Mouse (Mus musculus) heart, adult 2 months (tissue): ENCODE measurements around the gene Olfr1115. TPM values are rescaled to one million over a fixed set of nuclear protein-coding genes. Genes with fewer than 3 reads are reported as not detected.
"Not testable (repeated sequence)": the region's sequence is repeated elsewhere in the genome, so short reads cannot be mapped to it uniquely, and the experiment has no call there.

Source experiments
- DNase-seq, 2 experiments: peaks; one replicate each; pipeline ENCODE4 v3.0.0; 2021
- H3K27ac ChIP-seq: fragments of 200-600 bp; 2 replicates; pipeline ENCODE4 v1.8.1; 2022
- H3K27me3 ChIP-seq: fragments of 200-500 bp; 2 replicates; pipeline ENCODE4 v1.6.1; 2012; ENCODE audit warnings: mild to moderate bottlenecking, low read length, inconsistent platforms, mixed read lengths; ENCODE audit not compliant: control insufficient read depth, insufficient read depth
- H3K36me3 ChIP-seq: fragments of 200-500 bp; 2 replicates; pipeline ENCODE4 v1.6.1; 2012; ENCODE audit warnings: low read length, inconsistent platforms; ENCODE audit not compliant: control insufficient read depth, insufficient read depth
- H3K4me1 ChIP-seq: fragments of 200-500 bp; 2 replicates; pipeline ENCODE4 v1.6.1; 2011; ENCODE audit warnings: low read length; ENCODE audit not compliant: control insufficient read depth, insufficient read depth
- H3K4me3 ChIP-seq: fragments of 200-600 bp; 2 replicates; pipeline ENCODE4 v1.8.1; 2022
- H3K79me2 ChIP-seq: fragments of 200-500 bp; replicated peaks from 2 replicates; pipeline ENCODE4 v1.6.1; 2012; ENCODE audit warnings: mild to moderate bottlenecking, inconsistent platforms, low read length, moderate library complexity, mixed read lengths; ENCODE audit not compliant: control insufficient read depth, insufficient read depth
- H3K9ac ChIP-seq: fragments of 200-500 bp; 2 replicates; pipeline ENCODE4 v1.6.1; 2012; ENCODE audit warnings: low read depth, mild to moderate bottlenecking, control low read depth, inconsistent platforms, low read length, mixed read lengths
- CTCF ChIP-seq: fragments of 200-600 bp; IDR thresholded peaks from 2 replicates; pipeline ENCODE4 v1.8.1; 2022; ENCODE audit warnings: antibody characterized with exemption, mild to moderate bottlenecking, moderate library complexity
- EP300 ChIP-seq: fragments of 200-500 bp; IDR thresholded peaks from 2 replicates; pipeline ENCODE4 v1.6.1; 2011; ENCODE audit warnings: low read depth, low read length, control low read depth; ENCODE audit not compliant: insufficient read depth
- POLR2A ChIP-seq: fragments of 200-500 bp; IDR thresholded peaks from 2 replicates; pipeline ENCODE4 v1.6.1; 2011; ENCODE audit warnings: mild to moderate bottlenecking, low read depth, low read length, control low read depth; ENCODE audit not compliant: insufficient read depth
- WGBS: fragments of 180-500 bp; shearing (Covaris S2); methylation state at CpG from one replicate; pipeline ENCODE4 v1.1.7; 2018; 5-methylcytosine and 5-hydroxymethylcytosine counted together
- intact Hi-C: fragments of 180-260 bp; cut with DNase I; formaldehyde crosslinking; loops from one replicate; pipeline ENCODE4 v1.15.1; 2025
- long read RNA-seq: library from polyadenylated mRNA; stranded (forward); transcript quantifications from one replicate; pipeline ENCODE4 v2.0.0, GENCODE M21; 2021
- microRNA-seq, 2 experiments: library from miRNA; unstranded; fragments of <30 nt; microRNA quantifications; one replicate each; pipeline ENCODE4 v1.2.0; 2021
- polyA plus RNA-seq: library from polyadenylated mRNA; depleted of rRNA; stranded (reverse); fragments of >200 nt; gene quantifications from 2 replicates; pipeline ENCODE4 v1.2.3, GENCODE M21; 2012; rRNA removed
- total RNA-seq, 2 experiments: library from RNA; stranded (reverse); gene quantifications; 2 replicates each; pipeline ENCODE4 v1.2.3; 2021

Olfr1115 gene
- total RNA-seq (not detected), polyA plus RNA-seq (not detected in 2 replicates)
- long read RNA-seq, result 0 reads

DNA sequence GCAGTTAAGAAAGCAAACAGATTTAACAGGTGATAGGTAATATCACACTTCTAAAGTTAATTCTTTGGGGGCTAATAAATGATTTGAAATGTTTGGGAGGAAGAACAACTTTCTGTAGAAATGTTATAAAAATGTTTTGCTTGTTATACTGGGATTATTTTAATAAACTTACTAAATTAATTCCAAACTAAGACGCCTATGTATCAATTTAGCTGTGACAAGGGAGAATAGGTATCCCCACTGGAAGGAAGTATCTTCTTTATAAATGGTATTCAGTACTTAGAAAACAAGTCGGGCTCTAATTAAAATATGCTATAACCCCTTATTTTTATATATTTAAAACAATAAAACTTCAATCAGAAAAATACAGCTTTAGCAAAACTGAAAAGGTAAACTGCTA is at the start of gene Olfr1115:
Gene Olfr1115, plus strand, starts transcription at position 301 of the 400 bp plus-strand sequence.
- no peaks in the 10 kb centered on the region for H3K79me2 ChIP-seq
- H3K27me3 ChIP-seq, result no peaks in the 10 kb centered on the region
- intact Hi-C loops, result no loop called here
- no peaks in the 10 kb centered on the region for H3K4me1 ChIP-seq
- no peak for DNase-seq
- H3K36me3 ChIP-seq, result no peaks in the 10 kb centered on the region
- TF ChIP-seq CTCF (no peak), EP300 (no peak), POLR2A (no peak)
- WGBS, result 73% methylated on average over 2 of the region's 2 CpGs
- no peak within 1 kb of the TSS for H3K4me3 ChIP-seq
- no peak within 1 kb of the TSS for H3K9ac ChIP-seq
- no peak within 1 kb of the TSS for H3K27ac ChIP-seq

DNA sequence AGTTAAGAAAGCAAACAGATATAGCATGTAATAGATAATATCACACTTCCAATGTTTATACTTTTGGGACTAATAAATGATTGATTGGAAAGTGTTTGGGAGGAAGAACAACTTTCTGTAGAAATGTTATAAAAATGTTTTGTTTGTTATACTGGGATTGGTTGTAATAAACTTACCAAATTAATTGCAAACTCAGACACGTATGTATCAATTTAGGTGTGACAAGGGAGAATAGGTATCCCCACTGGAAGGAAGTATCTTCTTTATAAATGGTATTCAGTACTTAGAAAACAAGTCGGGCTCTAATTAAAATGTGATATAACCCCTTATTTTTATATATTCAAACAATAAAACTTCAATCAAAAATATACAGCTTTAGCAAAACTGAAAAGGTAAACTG is 39.1 kb upstream of the Olfr1115 start, which contains the start of gene Olfr1113:
Gene Olfr1113, plus strand, starts transcription at position 301 of the 400 bp plus-strand sequence.
- TF ChIP-seq EP300, result no peak
- TF ChIP-seq POLR2A, result no peak
- no peak for TF ChIP-seq CTCF
- no peak for DNase-seq
- Histone ChIP-seq H3K36me3 (no peaks in the 10 kb centered on the region), H3K79me2 (no peaks in the 10 kb centered on the region), H3K9ac (no peak within 1 kb of the TSS), H3K4me3 (no peak within 1 kb of the TSS), H3K27ac (no peak within 1 kb of the TSS), H3K27me3 (no peaks in the 10 kb centered on the region), H3K4me1 (no peaks in the 10 kb centered on the region)
- 75% methylated on average over 2 of the region's 2 CpGs for WGBS
- intact Hi-C loops, result no loop called here

DNA sequence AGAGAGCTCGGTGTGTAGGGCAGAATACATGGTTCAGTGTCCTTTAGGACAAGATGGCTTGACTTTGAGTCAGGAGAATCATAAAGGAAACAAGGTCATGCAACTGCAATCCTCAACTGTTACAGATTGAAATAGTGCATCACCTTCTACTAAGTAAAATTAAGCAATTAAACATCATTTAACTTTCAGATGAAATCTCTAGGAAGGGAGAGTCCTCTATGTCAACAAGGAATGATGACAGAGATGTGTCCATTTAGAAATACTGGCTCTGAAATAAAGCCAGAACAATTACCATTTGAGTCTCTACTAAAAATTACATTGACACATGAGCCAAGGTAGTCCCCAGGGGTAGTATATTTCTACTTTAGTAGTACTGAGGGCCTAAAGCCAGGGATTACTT is 19.4 kb downstream of the Olfr1115 start, which contains the start of gene Olfr1116:
Gene Olfr1116, plus strand, starts transcription at position 301 of the 400 bp plus-strand sequence.
- Histone ChIP-seq H3K36me3 (no peaks in the 10 kb centered on the region), H3K79me2 (no peaks in the 10 kb centered on the region), H3K27ac (no peak within 1 kb of the TSS), H3K27me3 (no peaks in the 10 kb centered on the region), H3K4me1 (no peaks in the 10 kb centered on the region), H3K9ac (no peak within 1 kb of the TSS), H3K4me3 (no peak within 1 kb of the TSS)
- DNase-seq, result no peak
- TF ChIP-seq EP300 (no peak), POLR2A (no peak), CTCF (no peak)
- WGBS, result 68% methylated on average over 1 of the region's 1 CpGs
- intact Hi-C loops, result no loop called here

DNA sequence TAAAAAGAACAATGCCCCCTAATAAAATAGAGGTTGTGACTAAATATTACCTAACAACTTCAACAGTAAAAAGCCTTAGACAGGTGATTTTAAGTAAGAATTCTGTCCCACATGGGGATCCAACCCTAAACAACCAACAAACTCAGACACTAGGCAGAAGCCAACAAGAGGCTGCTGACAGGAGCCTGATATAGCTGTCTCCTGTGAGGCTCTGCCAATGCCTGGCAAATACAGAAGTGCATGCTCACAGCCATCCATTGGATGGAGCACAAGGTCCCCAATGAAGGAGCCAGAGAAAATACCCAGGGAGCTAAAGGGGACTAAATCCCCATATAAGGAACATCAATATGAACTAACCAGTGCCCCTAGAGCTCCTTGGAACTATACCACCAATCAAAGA is 46.2 kb downstream of the Olfr1115 start:
- H3K27ac ChIP-seq, H3K36me3 ChIP-seq, H3K27me3 ChIP-seq, intact Hi-C loops, H3K4me1 ChIP-seq, H3K9ac ChIP-seq, H3K4me3 ChIP-seq, H3K79me2 ChIP-seq: not testable (repeated sequence)
- TF ChIP-seq CTCF, result peak; percentile 16; the same call in 1 of the 2 replicates
- DNase-seq, result peak in 1 of 2 experiments; percentile 42

Small RNA genes lying within 50 kb of the gene (microRNA-seq; reads per million reads assigned to microRNA genes)
- gene Gm27438, result 0 reads per million in 2 experiments

Other genes starting within 250 kb of the Olfr1115 start
- not detected for gene Olfr1102, start 249.6 kb upstream of the Olfr1115 start, total RNA-seq
- gene Olfr1102, start 249.6 kb upstream of the Olfr1115 start, polyA plus RNA-seq, result not detected in 2 replicates
- not detected for gene Olfr1104, start 220.9 kb upstream of the Olfr1115 start, total RNA-seq
- gene Olfr1104, start 220.9 kb upstream of the Olfr1115 start, polyA plus RNA-seq, result not detected in 2 replicates
- gene Olfr1105, start 211.5 kb upstream of the Olfr1115 start, total RNA-seq, result not detected
- gene Olfr1105, start 211.5 kb upstream of the Olfr1115 start, polyA plus RNA-seq, result not detected in 2 replicates
- not detected for gene Olfr1106, start 195.7 kb upstream of the Olfr1115 start, total RNA-seq
- gene Olfr1106, start 195.7 kb upstream of the Olfr1115 start, polyA plus RNA-seq, result not detected in 2 replicates
- not detected for gene Olfr1107, start 172.2 kb upstream of the Olfr1115 start, total RNA-seq
- not detected in 2 replicates for gene Olfr1107, start 172.2 kb upstream of the Olfr1115 start, polyA plus RNA-seq
- not detected for gene Olfr1109, start 152.0 kb upstream of the Olfr1115 start, total RNA-seq
- gene Olfr1109, start 152.0 kb upstream of the Olfr1115 start, polyA plus RNA-seq, result not detected in 2 replicates
- gene Olfr259, start 133.4 kb upstream of the Olfr1115 start, total RNA-seq, result not detected
- not detected in 2 replicates for gene Olfr259, start 133.4 kb upstream of the Olfr1115 start, polyA plus RNA-seq
- gene Olfr1110, start 107.7 kb upstream of the Olfr1115 start, total RNA-seq, result not detected
- not detected in 2 replicates for gene Olfr1110, start 107.7 kb upstream of the Olfr1115 start, polyA plus RNA-seq
- gene Olfr1111, start 95.4 kb upstream of the Olfr1115 start, total RNA-seq, result not detected
- not detected in 2 replicates for gene Olfr1111, start 95.4 kb upstream of the Olfr1115 start, polyA plus RNA-seq
- not detected for gene Olfr1112, start 60.2 kb upstream of the Olfr1115 start, total RNA-seq
- not detected in 2 replicates for gene Olfr1112, start 60.2 kb upstream of the Olfr1115 start, polyA plus RNA-seq
- gene Olfr1113, start 39.0 kb upstream of the Olfr1115 start, total RNA-seq, result not detected
- not detected in 2 replicates for gene Olfr1113, start 39.0 kb upstream of the Olfr1115 start, polyA plus RNA-seq
- not detected for gene Olfr1116, start 19.5 kb downstream of the Olfr1115 start, total RNA-seq
- gene Olfr1116, start 19.5 kb downstream of the Olfr1115 start, polyA plus RNA-seq, result not detected in 2 replicates
- not detected for gene Olfr1118, start 59.6 kb downstream of the Olfr1115 start, total RNA-seq
- gene Olfr1118, start 59.6 kb downstream of the Olfr1115 start, polyA plus RNA-seq, result not detected in 2 replicates
- gene Olfr1120, start 106.8 kb downstream of the Olfr1115 start, total RNA-seq, result not detected
- not detected in 2 replicates for gene Olfr1120, start 106.8 kb downstream of the Olfr1115 start, polyA plus RNA-seq
- gene Olfr1121, start 121.9 kb downstream of the Olfr1115 start, total RNA-seq, result not detected
- not detected in 2 replicates for gene Olfr1121, start 121.9 kb downstream of the Olfr1115 start, polyA plus RNA-seq
- not detected for gene Olfr1122, start 137.8 kb downstream of the Olfr1115 start, total RNA-seq
- gene Olfr1122, start 137.8 kb downstream of the Olfr1115 start, polyA plus RNA-seq, result not detected in 2 replicates
- gene Olfr1123, start 168.6 kb downstream of the Olfr1115 start, total RNA-seq, result not detected
- not detected in 2 replicates for gene Olfr1123, start 168.6 kb downstream of the Olfr1115 start, polyA plus RNA-seq
- gene Olfr1124, start 182.3 kb downstream of the Olfr1115 start, total RNA-seq, result not detected
- not detected in 2 replicates for gene Olfr1124, start 182.3 kb downstream of the Olfr1115 start, polyA plus RNA-seq
- not detected for gene Olfr1126, start 205.9 kb downstream of the Olfr1115 start, total RNA-seq
- gene Olfr1126, start 205.9 kb downstream of the Olfr1115 start, polyA plus RNA-seq, result not detected in 2 replicates
- not detected for gene Pramel7, start 249.1 kb downstream of the Olfr1115 start, total RNA-seq
- not detected in 2 replicates for gene Pramel7, start 249.1 kb downstream of the Olfr1115 start, polyA plus RNA-seq